Mouse (Mus musculus) ES-E14 (cell line): ENCODE data around the gene Nav2.

Experiments used
- CHD2 ChIP-seq: IDR thresholded peaks from 2 replicates; pipeline ENCODE4 v1.6.1; 2014; ENCODE audit warnings: mild to moderate bottlenecking, low read depth, low read length, inconsistent platforms
- MAFK ChIP-seq: IDR thresholded peaks from 2 replicates; pipeline ENCODE4 v1.6.1; 2014; ENCODE audit warnings: mild to moderate bottlenecking, low read depth, low read length, inconsistent platforms; ENCODE audit not compliant: insufficient read depth

DNA sequence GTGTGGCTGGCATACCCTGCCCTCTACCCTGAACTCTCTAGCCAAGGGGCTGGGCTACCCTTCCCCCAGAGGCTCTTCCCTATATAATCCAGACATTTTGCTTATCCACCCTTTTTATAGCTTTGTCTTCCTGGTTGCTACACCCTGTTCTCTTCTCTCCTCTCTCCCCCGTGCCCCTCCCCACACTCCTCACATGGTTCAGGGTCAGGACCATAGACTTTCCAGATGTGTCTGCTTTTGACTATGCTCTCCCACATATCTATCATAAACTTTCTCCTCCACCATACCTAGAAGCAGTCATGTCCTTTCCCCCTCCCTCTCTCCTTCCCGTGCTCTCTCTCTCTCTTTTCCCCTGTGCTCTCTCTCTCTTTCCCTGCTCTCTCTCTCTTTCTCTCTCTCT, 595.4 kb downstream of the Nav2 start:
- TF ChIP-seq MAFK (no peak), CHD2 (no peak)
